Mouse (Mus musculus) mouse embryonic stem cell (cell line): Measurements from ENCODE around the gene Tmem245.

ENCODE experiments used
- in situ Hi-C, 2 experiments: fragments of 300-500 bp; cut with MboI; formaldehyde crosslinking; loops; 1 replicate in 1 of 2; 3 replicates in 1 of 2; pipeline ENCODE4 v1.14.3; 2019 to 2020; ENCODE audit warnings: low sequenced_read_pairs in 2 of 2, low pct_unique_long_range_greater_than_20kb in 1 of 2, mixed read lengths in 1 of 2; ENCODE audit not compliant: unreplicated experiment in 1 of 2

Tmem245 gene

GRCm38 (mm10) chr4:56933154-56933553 is 14.1 kb downstream of the Tmem245 start:
- in situ Hi-C loops = no loop called here

GRCm38 (mm10) chr4:56932096-56932495 is 15.1 kb downstream of the Tmem245 start:
- in situ Hi-C loops = no loop called here

GRCm38 (mm10) chr4:56930312-56930711 is 16.9 kb downstream of the Tmem245 start:
- in situ Hi-C loops = no loop called here

GRCm38 (mm10) chr4:56926971-56927370 is 20.3 kb downstream of the Tmem245 start:
- in situ Hi-C loops = no loop called here

DNA sequence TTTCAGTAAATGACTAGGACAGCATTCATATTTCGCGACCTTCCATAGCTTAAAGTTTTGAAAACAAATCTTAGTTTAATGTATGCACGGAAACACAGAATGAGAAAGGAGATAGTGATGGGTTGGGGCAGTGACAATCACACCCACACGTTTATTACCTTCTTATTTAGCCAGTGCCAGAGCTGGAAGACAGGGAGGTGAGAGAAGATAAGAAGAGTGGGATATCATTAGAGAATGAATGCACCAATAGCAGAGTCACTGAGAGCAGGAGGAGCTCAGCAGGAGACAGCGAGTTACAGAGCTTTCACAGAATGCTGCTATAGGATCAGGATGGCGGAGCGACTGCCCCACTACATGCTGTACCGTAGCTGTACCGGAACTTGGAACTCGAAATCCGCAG is 25.0 kb downstream of the Tmem245 start:
- in situ Hi-C loops = no loop called here

- in situ Hi-C loops = no loop called here
These were observed 31.4 kb downstream of the Tmem245 start for GRCm38 (mm10) chr4:56915732-56916325.

- in situ Hi-C loops = no loop called here
These were observed 32.5 kb downstream of the Tmem245 start for GRCm38 (mm10) chr4:56914761-56915160.

DNA sequence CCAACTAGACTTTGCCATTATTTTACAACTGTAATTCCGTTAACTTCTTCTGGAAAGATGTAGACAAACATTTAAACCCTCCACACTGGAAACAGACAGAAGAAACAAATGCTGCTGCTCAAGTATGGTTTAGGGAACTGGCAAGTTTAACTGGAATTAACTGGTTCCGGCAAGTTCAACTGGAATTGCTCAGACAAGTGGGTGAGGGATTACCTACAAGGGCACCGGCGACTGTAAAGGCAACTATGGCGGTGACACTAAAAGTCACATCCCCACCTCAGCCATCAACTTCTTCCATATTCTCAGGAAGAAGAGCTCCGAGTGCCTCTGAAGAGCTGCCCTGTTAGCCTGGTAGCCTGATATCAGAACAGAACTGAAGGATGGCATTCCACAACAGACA is 32.9 kb downstream of the Tmem245 start:
- in situ Hi-C loops = no loop called here

DNA sequence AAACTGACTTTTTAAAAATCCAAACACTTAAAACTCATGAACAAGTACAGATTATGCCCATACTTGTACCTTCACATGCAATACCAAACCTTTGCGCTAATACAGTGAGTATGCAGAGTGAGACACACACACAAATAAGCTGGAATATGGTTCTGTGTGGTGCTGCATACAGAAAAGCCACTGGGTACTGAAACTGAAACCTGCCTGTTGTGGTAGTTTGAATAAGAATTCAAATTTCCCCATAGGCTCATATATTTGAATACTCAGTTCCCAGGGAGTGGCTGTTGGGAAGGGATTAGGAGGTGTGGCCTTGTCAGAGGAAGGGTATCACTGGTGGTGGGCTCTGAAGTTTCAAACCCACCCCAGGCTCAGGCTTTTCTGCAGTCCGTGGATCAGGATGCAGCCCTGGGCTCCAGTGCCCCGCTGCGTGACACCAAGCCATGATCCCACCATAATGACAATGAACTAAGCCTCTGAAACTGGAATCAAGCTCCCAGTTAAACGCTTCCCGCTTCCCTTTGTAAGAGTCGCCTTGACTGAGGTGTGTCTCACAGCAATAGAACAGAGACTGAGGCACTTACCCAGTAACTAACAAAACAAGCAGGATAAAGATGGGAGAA is 34.7 kb downstream of the Tmem245 start:
- in situ Hi-C loops = no loop called here

GRCm38 (mm10) chr4:56909568-56909967 is 37.7 kb downstream of the Tmem245 start:
- in situ Hi-C loops = no loop called here

DNA sequence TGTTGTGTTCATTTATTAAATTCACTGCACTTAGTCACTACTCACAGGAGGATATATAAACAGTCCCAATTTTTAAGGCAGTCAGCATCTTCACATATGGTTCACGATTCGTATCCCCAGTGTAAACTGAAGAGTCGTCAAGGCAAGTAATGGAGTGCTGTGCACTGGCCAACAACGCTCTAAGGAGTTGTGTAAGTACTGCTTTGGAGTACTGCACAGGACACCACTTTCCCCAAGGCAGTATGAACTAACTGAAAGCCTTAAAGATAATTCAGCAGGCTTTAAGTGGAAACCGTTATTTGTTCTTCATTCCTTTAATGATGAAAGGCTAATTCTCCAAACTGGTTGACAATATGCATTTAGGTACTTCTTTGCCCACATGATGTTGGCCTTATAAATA is 39.6 kb downstream of the Tmem245 start:
- in situ Hi-C loops = no loop called here

DNA sequence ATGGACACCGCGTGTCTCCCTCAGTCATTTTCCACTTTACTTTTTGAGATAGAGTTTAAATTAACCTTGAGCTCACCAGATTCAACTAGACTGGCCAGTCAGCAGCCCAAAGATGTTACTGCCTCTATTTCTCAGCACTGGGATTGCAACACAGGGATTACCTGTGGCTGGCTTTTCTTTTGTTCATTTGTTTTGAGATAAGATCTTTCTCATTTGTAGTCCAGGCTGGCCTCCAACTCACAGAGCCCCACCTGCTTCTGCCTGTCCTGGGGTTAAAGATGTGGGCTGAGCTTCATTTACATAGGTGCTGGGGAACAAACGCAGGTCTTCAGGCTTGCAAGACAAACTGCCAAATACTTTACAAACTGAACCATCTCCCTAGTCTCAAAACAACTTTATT is 40.3 kb downstream of the Tmem245 start:
- in situ Hi-C loops = no loop called here

DNA sequence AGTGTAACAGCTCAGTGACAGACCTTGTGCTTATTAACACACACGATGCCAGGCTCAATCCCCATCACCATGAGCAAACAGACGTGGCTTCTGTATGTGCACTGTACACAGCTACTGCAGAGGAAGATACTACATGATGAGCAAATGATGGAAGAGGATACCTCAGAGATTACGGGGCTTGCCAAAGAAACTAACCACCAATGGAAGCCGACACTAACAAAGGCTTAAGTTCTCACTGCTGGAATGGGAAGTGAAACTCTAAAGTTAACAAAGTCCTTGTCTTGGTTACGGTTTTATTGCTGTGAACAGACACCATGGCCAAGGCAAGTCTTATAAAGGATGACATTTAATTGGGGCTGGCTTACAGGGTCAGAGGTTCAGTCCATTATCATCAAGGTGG is 41.7 kb downstream of the Tmem245 start:
- in situ Hi-C loops = no loop called here

- in situ Hi-C loops = no loop called here
These were observed 45.6 kb downstream of the Tmem245 start for GRCm38 (mm10) chr4:56901671-56902070.

DNA sequence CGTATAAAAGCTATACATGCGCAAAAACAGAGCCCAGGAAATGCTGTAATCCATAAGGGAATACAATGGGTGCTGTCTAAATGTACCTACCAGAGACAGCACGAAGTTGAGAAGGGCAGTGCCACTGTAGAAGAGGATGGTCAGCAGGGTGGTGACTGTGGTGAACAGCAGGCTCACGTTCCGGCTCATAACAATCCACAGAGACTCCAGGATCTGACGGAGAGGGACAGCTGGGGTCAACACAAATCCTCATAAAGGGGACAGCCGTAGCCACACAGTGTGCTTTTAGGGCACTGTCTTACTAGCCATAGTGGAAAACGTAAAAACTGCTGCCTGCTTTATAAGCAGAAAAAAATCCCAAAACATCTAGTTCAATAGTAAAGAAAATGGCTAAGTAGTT is 48.0 kb downstream of the Tmem245 start:
- in situ Hi-C loops = no loop called here

- in situ Hi-C loops = no loop called here
These were observed 49.7 kb downstream of the Tmem245 start for GRCm38 (mm10) chr4:56897511-56897910.

DNA sequence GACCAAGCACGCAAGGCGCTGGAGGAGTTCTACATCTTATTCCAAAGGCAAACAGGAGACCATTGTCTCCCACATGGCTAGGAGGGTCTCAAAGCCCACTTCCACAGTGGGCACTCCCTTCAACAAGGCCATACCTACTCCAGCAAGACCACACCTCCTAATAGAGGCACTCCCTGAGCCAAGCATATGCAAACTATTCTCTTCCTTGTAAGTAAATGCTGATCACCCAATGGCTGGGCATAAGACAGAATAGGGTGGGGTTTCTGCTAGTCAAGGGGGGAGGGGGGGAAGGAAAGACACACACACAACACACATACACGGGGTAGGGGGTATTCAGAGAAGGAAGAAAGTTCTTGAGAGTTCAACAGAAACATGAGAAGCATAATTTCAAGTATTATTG is 53.0 kb downstream of the Tmem245 start:
- in situ Hi-C loops = no loop called here

DNA sequence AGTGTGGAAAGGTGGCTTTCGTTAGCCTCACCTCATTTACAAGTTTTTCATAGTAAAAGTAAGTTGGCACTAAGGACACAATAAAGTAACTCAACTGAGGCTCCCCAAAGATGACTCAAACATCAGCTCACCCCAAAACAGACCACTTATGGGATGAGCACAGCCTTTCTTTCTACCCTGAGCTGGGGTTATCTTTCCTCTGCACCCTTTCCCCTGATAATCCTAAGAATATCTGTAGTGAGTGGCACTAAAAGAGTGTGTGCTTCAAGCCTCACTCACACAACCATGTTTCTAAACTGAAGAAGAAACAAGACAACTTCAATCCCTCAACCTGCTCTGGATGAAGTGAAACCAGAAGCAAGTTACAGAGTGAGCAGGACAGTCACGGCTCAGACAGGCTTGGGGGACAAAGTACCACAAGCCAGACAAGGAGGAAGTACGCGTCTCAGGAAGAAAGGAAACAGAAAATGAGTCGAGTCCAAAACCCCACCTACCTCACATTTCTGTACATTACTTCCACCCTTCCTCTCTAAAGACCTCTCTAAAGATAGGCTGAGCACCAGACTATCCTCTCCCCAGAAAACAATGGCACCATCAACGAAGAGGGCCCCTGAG is 54.6 kb downstream of the Tmem245 start:
- in situ Hi-C loops = no loop called here

GRCm38 (mm10) chr4:56888483-56888882 is 58.8 kb downstream of the Tmem245 start:
- in situ Hi-C loops = no loop called here

GRCm38 (mm10) chr4:56886286-56886979 is 60.8 kb downstream of the Tmem245 start:
- in situ Hi-C loops = no loop called here
